Mouse (Mus musculus): ENCODE data around the gene Cand1. TPM values are rescaled to one million over a fixed set of nuclear protein-coding genes. Genes with fewer than 3 reads are reported as not detected.

Cand1 gene
- polyA plus RNA-seq, 1 experiment: 35.8 TPM

GRCm38 (mm10) chr10:119149261-119149660 is 90.6 kb downstream of the Cand1 start:
- 74% methylated on average over 4 of the region's 4 CpGs for WGBS
- Histone ChIP-seq H3K4me1 (ENCODE audit: control insufficient read depth, insufficient read depth, low read length) (no peaks in the 10 kb centered on the region), H3K4me3 (replicated peaks; ENCODE audit: insufficient read depth, low read depth, low read length) (no peak overlapping the region), H3K27me3 (ENCODE audit: control insufficient read depth, insufficient read depth, low read length) (no peaks in the 10 kb centered on the region), H3K27ac (ENCODE audit: insufficient read depth, low read length) (no peak overlapping the region)
- TF ChIP-seq CTCF (IDR thresholded peaks at IDR 0.05; ENCODE audit: borderline replicate concordance, insufficient read depth, low read depth, low read length): no peak
- TF ChIP-seq POLR2A (IDR thresholded peaks at IDR 0.05; ENCODE audit: borderline replicate concordance, insufficient read depth, low read length): no peak
- no peak for DNase-seq

Other genes with a start within 250 kb of the Cand1 start
- 4.6 and 5.0 TPM in 2 replicates for gene Grip1, start 213.8 kb upstream of the Cand1 start, polyA plus RNA-seq (2012; rRNA removed)

Data from cerebellum, adult 2 months (tissue).